Mouse (Mus musculus) midbrain, postnatal 0 days (tissue): Measurements from ENCODE around the gene Fli1. TPM values are rescaled to one million over a fixed set of nuclear protein-coding genes. Genes with fewer than 3 reads are reported as not detected.

Source experiments
- ATAC-seq: fragments of 200-750 bp; cut with Nextera tagmentation; 2 replicates; pipeline ENCODE4 v1.8.0; 2017; ENCODE audit warnings: moderate number of reproducible peaks, mild to moderate bottlenecking, moderate TSS enrichment, moderate library complexity; ENCODE audit not compliant: low FRiP score
- DNase-seq: peaks from one replicate; pipeline ENCODE4 v3.0.0-alpha.2; 2015; ENCODE audit warnings: low spot score
- H3K27ac ChIP-seq: fragments of 300-500 bp; sonication (generic); 2 replicates; pipeline ENCODE4 v1.5.1; 2014; ENCODE audit warnings: low read depth, mild to moderate bottlenecking, low read length, mixed read lengths
- H3K27me3 ChIP-seq: fragments of 300-500 bp; sonication (generic); 2 replicates; pipeline ENCODE4 v1.6.1; 2014; ENCODE audit warnings: low read length, control low read depth, mixed read lengths; ENCODE audit not compliant: insufficient read depth
- H3K36me3 ChIP-seq: fragments of 300-500 bp; sonication (generic); 2 replicates; pipeline ENCODE4 v1.6.1; 2014; ENCODE audit warnings: low read length, control low read depth, mixed read lengths; ENCODE audit not compliant: insufficient read depth
- H3K4me1 ChIP-seq: fragments of 300-500 bp; sonication (generic); 2 replicates; pipeline ENCODE4 v1.6.1; 2014; ENCODE audit warnings: mild to moderate bottlenecking, control low read depth, antibody characterized with exemption, low read length, mixed read lengths; ENCODE audit not compliant: insufficient read depth
- H3K4me2 ChIP-seq: fragments of 300-500 bp; sonication (generic); 2 replicates; pipeline ENCODE4 v1.6.1; 2014; ENCODE audit warnings: low read depth, mild to moderate bottlenecking, low read length, mixed read lengths; ENCODE audit not compliant: poor library complexity, severe bottlenecking
- H3K4me3 ChIP-seq: fragments of 300-500 bp; sonication (generic); 2 replicates; pipeline ENCODE4 v1.5.1; 2014; ENCODE audit warnings: low read depth, mild to moderate bottlenecking, low read length, moderate library complexity
- H3K9ac ChIP-seq: fragments of 300-500 bp; sonication (generic); replicated peaks from 2 replicates; pipeline ENCODE4 v1.6.1; 2014; ENCODE audit warnings: mild to moderate bottlenecking, low read length, moderate library complexity, mixed read lengths; ENCODE audit not compliant: poor library complexity, severe bottlenecking
- H3K9me3 ChIP-seq: fragments of 300-500 bp; sonication (generic); 2 replicates; pipeline ENCODE4 v1.6.1; 2016; ENCODE audit warnings: low read length, control low read depth
- CTCF ChIP-seq: IDR thresholded peaks from 2 replicates; pipeline ENCODE4 v1.5.1; 2016; ENCODE audit warnings: antibody characterized with exemption, mild to moderate bottlenecking
- WGBS: fragments of 180-500 bp; shearing (Covaris S2); extraction: QIAGEN DNeasy Blood & Tissue Kit; methylation state at CpG from one replicate; pipeline ENCODE4 v1.1.7; 2014; 5-methylcytosine and 5-hydroxymethylcytosine counted together
- polyA plus RNA-seq: library from polyadenylated mRNA; unstranded; fragments of >200 nt; fragmentation: Nextera tagmentation; extraction: Ambion mirVana; gene quantifications from 2 replicates; pipeline ENCODE4 v1.2.1, GENCODE M21; 2015
- total RNA-seq: library from RNA; depleted of rRNA; stranded (reverse); fragments of >200 nt; gene quantifications from 2 replicates; pipeline ENCODE4 v1.2.3, GENCODE M21; 2014; rRNA removed

The Fli1 gene
- total and polyA plus RNA-seq, 2 experiments from 2014 or later = 5.9 to 8.4 TPM

DNA sequence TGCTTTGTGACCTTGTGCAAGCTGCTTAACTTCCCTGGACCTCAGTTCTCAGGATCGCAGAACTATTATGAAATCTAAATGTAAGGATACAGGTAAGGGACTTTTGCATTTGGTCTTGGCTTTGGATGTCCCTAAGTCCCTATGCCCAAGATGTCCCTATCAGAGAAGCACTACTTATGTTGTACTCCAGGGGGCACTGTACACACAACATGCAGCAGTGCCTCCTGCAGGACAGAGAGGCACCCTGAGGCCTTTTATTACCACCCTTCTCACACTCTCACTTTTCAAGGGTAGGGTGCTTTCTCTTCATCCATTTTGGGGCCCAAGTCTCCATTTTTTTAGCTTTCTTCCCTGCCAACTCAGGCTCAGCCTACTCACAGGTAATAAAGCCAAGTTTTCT, 154.5 kb downstream of the Fli1 start:
- Histone ChIP-seq H3K27ac (no peak overlapping the region), H3K4me3 (no peak overlapping the region), H3K9me3 (no peaks in the 10 kb centered on the region), H3K27me3 (no peaks in the 10 kb centered on the region), H3K4me2 (no peak overlapping the region), H3K36me3 (no peaks in the 10 kb centered on the region), H3K9ac (no peak overlapping the region), H3K4me1 (no peaks in the 10 kb centered on the region)
- DNase-seq (no peak), ATAC-seq (no peak)
- TF ChIP-seq CTCF = peak; percentile 61
- 97% methylated on average over 1 of the region's 1 CpGs for WGBS

DNA sequence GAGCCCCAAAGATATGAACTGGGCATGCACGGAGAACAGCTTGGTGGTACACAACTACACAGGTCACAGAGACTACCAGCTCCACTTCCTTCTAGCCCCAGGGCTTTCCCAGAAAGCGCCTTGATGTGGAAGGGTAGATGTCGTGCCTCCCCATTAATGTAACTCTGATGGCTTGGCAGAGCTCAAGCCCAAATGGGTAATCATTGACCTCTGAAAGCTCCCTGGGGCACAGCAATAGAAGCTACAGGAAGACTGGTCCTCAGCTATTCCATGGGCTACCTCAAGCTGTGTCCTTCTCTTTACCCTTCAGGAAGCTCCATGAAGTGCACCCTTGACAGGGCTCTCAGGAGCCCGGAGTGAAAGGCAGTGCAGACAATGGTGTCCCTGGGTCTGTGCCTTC, 157.8 kb downstream of the Fli1 start:
- Histone ChIP-seq H3K36me3 (no peaks in the 10 kb centered on the region), H3K4me3 (no peak overlapping the region), H3K27me3 (no peaks in the 10 kb centered on the region), H3K4me1 (no peaks in the 10 kb centered on the region), H3K9me3 (no peaks in the 10 kb centered on the region), H3K9ac (no peak overlapping the region), H3K27ac (no peak overlapping the region), H3K4me2 (no peak overlapping the region)
- DNase-seq (no peak), ATAC-seq (no peak)
- TF ChIP-seq CTCF = no peak
- WGBS = 83% methylated on average over 4 of the region's 4 CpGs

DNA sequence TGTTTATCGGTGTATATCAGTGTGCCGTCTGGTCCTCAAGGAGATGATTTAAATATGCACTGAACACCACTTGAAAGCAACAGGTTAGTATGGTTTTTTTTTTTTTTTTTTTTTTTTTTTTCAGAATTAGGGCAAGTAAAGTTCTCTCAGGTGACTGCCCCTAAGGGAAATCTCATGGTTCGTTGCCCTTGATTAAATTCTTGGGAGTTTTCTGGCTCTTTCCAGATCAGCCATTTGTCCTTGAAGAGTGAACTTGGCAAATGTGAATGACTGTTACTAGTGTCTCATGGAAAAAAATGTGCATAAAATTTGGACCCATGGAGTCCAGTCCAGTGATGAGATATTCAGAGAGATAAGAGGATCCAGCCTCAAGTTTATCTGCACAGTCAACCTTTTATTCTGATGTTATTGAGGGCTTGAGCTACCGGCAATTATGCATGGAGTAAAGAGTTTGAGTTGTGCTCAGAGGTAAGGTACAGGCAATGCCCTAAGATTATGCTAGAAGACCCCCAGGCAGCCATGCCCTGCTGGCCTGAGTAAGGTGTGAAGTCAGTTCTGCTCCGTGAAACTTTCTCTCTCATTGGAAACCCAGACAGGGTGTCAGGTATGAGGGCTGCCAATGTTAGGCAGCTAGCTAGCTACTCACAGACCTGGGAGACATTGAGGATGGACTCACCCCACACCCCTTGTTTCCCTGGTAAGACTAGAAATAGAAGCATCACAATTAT, 165.6 kb downstream of the Fli1 start:
- Histone ChIP-seq H3K4me2 (no peak overlapping the region), H3K27me3 (no peaks in the 10 kb centered on the region), H3K36me3 (no peaks in the 10 kb centered on the region), H3K4me1 (no peaks in the 10 kb centered on the region), H3K27ac (no peak overlapping the region), H3K4me3 (no peak overlapping the region), H3K9ac (no peak overlapping the region), H3K9me3 (no peaks in the 10 kb centered on the region)
- no peak for DNase-seq
- 93% methylated on average over 5 of the region's 5 CpGs for WGBS
- TF ChIP-seq CTCF = no peak
- ATAC-seq = no peak

DNA sequence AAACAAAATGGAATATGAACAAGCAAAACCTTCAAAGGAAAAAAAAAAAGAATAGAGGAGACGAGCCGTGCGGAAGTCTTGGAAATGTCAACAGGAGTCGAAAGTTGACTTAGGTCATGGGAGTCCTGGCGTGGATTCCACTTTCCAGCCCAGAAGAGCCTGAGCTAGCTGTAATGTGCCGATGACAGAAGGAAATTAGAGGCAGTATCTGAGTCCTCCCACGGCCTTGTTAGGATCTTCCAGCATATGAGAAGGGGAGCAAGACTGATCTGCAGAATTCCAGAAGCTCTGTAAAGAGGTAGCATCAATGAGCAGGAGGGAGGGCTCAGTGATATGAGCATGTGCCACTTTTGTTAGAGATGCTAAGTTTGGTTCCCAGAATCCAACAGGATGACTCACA, 166.6 kb downstream of the Fli1 start:
- Histone ChIP-seq H3K4me2 (no peak overlapping the region), H3K9me3 (no peaks in the 10 kb centered on the region), H3K9ac (no peak overlapping the region), H3K36me3 (no peaks in the 10 kb centered on the region), H3K27me3 (no peaks in the 10 kb centered on the region), H3K4me3 (no peak overlapping the region), H3K4me1 (no peaks in the 10 kb centered on the region), H3K27ac (no peak overlapping the region)
- WGBS = 92% methylated on average over 7 of the region's 7 CpGs
- no peak for DNase-seq
- no peak for ATAC-seq
- TF ChIP-seq CTCF = no peak

DNA sequence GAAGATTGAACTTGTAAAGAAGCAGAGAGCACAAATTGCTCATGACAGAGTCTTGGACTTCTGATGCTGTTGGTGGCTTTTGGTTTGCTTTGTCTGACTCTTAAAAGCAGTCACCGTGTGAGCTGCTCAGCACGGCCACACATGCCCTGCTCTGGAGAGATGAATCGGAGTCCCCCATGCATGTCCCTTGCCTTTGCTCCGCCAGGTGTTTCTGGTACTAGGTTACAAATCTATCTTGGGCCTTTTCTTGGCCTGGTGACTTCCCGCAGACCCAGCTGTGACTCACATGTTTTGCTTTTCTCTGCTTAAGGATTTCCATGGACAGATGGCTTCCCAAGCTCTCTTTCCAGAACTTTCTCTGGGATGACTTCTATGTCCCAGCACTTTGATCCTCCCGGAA, 169.0 kb downstream of the Fli1 start:
- WGBS = 91% methylated on average over 6 of the region's 6 CpGs
- TF ChIP-seq CTCF = no peak
- no peak overlapping the region for H3K4me3 ChIP-seq

More for the DNA sequence above, 169.0 kb downstream of the Fli1 start:
- Histone ChIP-seq H3K27me3 (no peaks in the 10 kb centered on the region), H3K4me2 (no peak overlapping the region), H3K4me1 (no peaks in the 10 kb centered on the region; the same call in 1 of the 2 replicates), H3K9ac (no peak overlapping the region), H3K9me3 (no peaks in the 10 kb centered on the region), H3K36me3 (no peaks in the 10 kb centered on the region), H3K27ac (no peak overlapping the region)
- ATAC-seq (no peak), DNase-seq (no peak)

Other genes with a start within 250 kb of the Fli1 start
- gene Kcnj5, start 198.5 kb downstream of the Fli1 start, total RNA-seq = 1.9 and 3.2 TPM in 2 replicates
- 1.2 and 1.4 TPM in 2 replicates for gene Kcnj5, start 198.5 kb downstream of the Fli1 start, polyA plus RNA-seq
- gene Kcnj1, start 170.4 kb downstream of the Fli1 start, total RNA-seq = not detected in 2 replicates
- not detected in 2 replicates for gene Kcnj1, start 170.4 kb downstream of the Fli1 start, polyA plus RNA-seq
- gene Ets1, start 93.4 kb upstream of the Fli1 start, total RNA-seq = 10.8 and 16.0 TPM in 2 replicates
- 8.4 and 8.9 TPM in 2 replicates for gene Ets1, start 93.4 kb upstream of the Fli1 start, polyA plus RNA-seq